Mouse (Mus musculus) kidney, adult 18-20 months (tissue): ENCODE results near the gene Tgds.
A peak's percentile ranks its signal among the peaks of the same experiment; 100 is the strongest.
"Not testable (repeated sequence)": the region's sequence is repeated elsewhere in the genome, so short reads cannot be mapped to it uniquely, and the experiment has no call there.

Source experiments
- DNase-seq: peaks from one replicate; pipeline ENCODE4 v3.0.0; 2021

The Tgds gene

DNA sequence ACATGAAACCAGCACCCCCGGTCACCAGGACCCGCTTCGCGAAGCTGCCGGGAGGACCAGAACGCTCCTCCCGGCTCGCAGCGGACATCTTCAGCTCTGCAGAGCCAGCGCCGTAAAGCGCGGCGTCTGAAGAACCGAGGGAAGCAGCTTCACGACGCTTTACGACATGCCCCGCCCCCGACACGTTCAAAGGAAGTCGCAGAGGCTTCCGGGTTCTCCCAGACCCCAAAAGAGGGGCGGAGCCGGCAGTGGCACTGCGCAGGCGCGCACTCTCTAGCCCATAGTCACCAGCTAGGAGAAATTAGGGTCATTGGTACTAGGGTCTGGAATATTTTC, at the start of gene Tgds:
Gene Tgds (minus strand): TSS at position 114 of the 336 bp plus-strand sequence.
- DNase-seq = peak; percentile 99

GRCm38 (mm10) chr14:118180711-118181177, 48.2 kb upstream of the Tgds start:
- peak; percentile 35 for DNase-seq

GRCm38 (mm10) chr14:118180117-118180557, 47.6 kb upstream of the Tgds start:
- DNase-seq = peak; percentile 64

- no peak for DNase-seq
Measured at GRCm38 (mm10) chr14:118179701-118180100, 47.1 kb upstream of the Tgds start.

GRCm38 (mm10) chr14:118179251-118179650, 46.7 kb upstream of the Tgds start:
- DNase-seq = no peak

DNA sequence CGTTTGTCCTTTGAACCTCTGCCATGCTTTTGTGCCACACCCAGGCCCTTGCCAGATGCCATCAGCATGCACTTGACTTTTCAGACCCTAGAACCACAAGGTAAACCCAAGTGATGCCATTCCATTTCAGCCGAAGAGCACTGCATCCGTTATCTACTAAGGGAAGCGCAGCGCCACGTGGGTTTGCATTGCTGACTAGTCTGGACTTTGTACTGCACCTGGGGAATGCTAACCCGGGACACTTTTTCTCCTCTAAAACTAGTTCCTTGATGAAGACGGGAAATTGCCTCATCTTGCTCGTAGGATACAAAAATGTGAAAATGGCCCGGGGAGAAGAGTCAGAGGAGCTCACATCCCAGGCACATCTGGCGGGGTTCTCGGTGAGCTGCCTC, 43.1 kb upstream of the Tgds start:
- DNase-seq = no peak

GRCm38 (mm10) chr14:118175071-118175693, 42.6 kb upstream of the Tgds start:
- no peak for DNase-seq

DNA sequence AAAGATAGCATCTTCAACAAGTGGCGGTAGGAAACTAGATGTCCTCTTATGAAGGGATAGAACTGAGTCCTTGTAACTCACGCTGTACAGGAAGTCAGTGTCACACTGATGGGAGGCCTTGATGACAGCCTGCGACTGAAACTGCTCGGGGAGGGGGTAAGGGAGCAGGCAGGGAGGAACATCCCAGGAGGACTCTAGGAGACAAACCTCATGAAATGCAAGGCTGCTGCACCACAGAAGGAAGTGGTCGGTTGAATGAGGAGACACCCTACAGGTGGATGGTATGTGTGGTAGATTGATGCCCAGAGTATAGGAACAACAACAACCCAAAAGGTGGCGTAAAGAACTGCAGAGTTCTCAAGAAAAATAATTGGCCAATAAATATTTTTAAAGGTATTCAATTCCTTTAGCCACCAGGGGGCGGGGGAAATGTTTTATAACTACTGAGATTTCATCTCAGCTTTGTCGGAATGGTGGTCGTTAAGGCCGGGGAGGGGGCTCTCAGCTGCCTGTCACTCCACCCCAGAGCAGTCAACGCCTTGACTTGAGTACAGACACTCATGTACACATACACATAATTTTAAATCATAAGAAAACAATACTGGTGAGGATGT, 41.1 kb upstream of the Tgds start:
- no peak for DNase-seq

DNA sequence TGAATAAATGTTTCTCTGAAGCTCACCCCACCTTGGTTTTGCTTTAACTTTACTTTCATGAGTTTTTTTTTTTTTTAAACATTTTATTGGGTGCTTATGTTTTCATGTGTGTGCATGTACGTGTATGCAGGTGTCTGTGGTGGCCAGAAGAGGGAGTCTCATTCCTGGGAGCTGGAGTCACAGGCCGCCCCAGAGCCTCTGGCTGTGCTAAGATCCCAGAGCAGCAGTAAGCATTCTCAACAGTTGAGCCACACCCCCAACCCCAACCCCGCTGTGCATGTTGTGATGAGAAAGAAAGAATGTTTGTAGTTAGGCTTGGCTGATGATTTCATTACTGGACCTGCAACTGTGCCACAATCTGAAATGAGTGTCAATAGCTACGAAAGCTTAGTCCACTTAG, 36.2 kb upstream of the Tgds start:
- DNase-seq = no peak

DNA sequence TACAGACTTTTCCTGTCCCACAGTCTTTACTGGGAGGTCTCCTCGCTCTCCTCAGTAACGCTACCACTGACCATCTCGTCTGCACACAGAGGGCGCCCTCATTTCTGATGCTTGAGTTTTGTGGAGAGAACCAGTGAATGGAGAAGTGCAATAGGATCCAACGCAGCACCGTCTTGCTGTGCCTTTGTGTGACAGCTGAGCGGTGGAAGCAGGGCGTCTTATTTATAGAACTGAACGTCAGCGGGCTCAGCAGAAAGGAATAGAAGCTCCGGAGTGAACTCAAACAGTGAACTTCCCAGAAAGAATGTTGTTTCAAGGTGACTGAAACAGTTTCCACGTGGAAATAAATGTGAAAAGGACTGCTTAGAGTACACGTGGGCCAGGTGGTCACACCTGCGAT, 30.1 kb upstream of the Tgds start:
- DNase-seq = no peak

- no peak for DNase-seq
Measured at GRCm38 (mm10) chr14:118161751-118162150, 29.2 kb upstream of the Tgds start.

DNA sequence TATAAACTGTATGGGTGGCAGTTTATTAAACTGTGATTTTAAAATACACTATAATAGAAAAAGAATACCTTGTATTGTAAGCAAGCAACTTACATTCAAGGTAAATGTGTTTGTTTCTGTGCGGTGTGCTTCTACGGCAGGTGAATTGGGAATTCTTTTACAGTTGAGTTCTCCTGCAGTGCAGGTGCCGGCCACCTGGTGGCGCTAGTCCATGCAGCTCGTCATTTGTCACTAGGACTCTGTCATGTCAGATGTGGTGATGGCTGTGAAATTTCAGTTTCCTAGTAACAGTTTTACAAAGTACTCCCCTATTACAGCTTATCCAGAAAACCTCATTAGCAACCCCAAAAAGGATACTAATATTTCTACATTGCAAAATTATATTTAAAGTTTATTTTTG, 24.6 kb upstream of the Tgds start:
- DNase-seq = peak; percentile 55

GRCm38 (mm10) chr14:118156740-118157139, 24.2 kb upstream of the Tgds start:
- DNase-seq = no peak

- DNase-seq = not testable (repeated sequence)
Measured at GRCm38 (mm10) chr14:118156056-118156455, 23.5 kb upstream of the Tgds start.

DNA sequence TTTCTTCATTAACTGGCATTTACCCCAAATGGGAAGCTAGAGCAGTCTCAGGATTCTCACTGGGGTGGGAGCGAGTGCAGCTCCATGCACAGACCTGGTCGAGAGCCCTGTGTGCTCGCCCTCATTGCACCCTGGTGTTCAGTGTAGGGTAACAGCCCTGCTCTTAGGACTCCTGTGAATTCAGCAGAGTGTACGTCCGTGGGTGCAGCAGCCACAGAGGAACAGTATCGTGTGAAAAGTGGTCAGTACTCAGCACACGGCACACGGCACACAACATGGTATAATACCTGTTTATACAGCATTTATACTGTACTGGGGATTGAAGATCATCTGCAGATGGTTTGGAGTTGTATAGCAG, 19.7 kb upstream of the Tgds start:
- no peak for DNase-seq

GRCm38 (mm10) chr14:118151651-118152293, 19.2 kb upstream of the Tgds start:
- DNase-seq = peak; percentile 16

DNA sequence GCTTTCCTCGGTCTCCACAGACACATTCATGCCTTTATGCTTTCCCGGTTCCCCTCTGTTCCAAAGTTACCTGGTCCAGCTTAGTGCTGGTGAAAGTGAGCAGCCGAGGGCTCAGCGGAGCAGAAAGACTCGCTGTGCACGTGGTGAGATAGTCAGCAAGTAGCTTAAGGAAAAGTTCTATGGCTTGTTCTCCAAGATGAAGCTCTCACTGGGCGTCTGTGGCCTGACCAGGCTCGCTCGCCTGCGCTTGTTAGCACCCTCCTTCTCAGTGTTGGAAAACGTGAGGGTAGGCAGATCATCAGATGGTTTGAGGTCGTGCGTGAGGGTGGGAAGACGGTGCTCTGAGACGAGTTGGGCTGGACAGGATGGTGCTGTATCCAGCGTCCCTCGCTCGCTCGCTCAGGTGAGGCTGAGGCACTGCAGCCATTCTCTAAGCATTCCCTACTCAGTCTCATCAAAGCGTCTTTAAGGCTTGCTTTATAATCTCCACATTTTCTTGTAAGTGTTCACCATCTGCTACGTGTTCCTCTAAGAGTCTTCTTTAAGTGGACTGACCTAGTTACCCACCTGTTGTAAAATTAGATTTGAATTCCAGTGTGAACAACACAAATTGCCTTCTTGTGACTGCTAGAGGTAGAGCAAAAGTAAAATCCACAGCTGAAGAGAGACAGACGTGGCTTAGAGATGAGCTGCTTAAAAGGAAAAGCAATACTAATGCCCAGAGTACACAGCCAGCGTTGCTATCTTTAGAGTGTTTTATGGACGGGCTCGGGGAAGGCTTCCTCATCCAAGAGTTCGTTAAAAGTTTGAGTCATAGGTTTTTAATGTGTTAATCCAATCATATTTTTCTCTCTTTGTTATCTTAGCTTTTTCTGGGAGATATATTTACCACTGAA, 18.3 kb upstream of the Tgds start:
- DNase-seq = no peak

GRCm38 (mm10) chr14:118148554-118148953, 16.0 kb upstream of the Tgds start:
- no peak for DNase-seq

GRCm38 (mm10) chr14:118148046-118148445, 15.5 kb upstream of the Tgds start:
- DNase-seq = no peak

- no peak for DNase-seq
Measured at GRCm38 (mm10) chr14:118142283-118142682, 9.7 kb upstream of the Tgds start.

DNA sequence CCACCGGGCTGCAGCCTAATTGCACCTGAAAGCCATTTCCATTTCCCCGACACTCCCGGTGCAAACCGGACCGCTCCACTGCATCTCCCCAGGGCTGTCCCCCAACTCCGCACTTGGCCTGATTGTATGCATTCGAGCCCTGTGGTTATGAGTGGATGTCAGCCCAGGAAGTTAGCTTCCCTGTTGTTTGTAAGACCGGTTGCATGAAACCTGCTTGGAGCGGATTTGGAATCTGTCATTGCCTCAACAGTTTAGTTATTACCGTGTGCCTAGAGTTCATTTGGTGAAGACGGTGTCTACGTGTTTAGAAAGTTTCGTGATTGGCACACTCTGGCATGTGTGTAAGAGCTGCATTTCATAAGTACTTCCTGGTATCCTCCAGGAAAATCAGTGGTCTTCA, 4.9 kb upstream of the Tgds start:
- DNase-seq = no peak

DNA sequence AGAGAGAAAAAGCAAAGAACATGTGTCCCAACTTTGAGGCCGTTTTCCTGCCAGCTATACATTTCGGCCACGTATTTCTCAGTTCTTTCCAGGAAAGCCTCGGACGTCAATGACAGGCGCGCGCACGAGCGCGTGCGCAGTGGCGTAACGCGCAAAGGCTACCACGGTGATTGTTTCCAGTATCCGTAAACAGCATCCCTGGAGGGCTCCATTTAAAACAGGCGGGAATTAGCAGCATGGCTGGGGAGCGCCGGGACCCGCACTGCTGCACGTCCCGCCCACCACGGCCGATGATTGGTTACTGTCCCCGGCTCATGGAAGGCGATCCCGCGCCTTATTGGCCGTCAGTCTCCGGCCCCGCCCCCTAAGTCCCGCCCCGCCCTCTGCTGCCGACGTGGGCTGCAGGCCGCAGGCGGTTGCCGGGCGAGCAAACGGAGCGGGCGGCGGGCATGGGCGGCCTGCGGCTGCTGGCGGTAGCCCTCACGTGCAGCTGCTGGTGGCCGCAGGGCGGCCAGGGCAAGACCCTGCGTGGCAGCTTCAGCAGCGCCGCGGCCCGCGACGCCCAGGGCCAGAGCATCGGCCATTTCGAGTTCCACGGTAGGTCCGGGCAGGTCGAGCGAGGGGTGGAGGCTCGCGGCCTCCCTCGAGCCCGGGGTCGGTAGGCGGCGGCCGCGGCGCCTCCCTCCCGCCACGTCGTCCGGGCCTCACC, 4.3 kb upstream of the Tgds start, which contains the start of gene Gpr180:
Gene Gpr180 (plus strand): TSS at position 415 of the 709 bp plus-strand sequence.
- peak; percentile 94 for DNase-seq
